Mouse (Mus musculus): ENCODE data around the gene Mybbp1a. TPM values are rescaled to one million over a fixed set of nuclear protein-coding genes. Genes with fewer than 3 reads are reported as not detected.

The Mybbp1a gene
- total and polyA plus RNA-seq, 3 experiments, result 344 to 3,394 (median 602) TPM

- peak; percentile 71 for DNase-seq (ENCODE audit: low read depth, low spot score)
- no peaks in the 10 kb centered on the region for H3K79me2 ChIP-seq (ENCODE audit: control insufficient read depth, insufficient read depth, low read length, poor library complexity)
- H3K4me3 ChIP-seq (ENCODE audit: control insufficient read depth in 1 of 2, insufficient read depth in 1 of 2, low read depth in 2 of 2, low read length in 2 of 2), result no peak overlapping the region
- H3K4me1 ChIP-seq (ENCODE audit: control insufficient read depth in 1 of 2, insufficient read depth in 2 of 2, low read length in 2 of 2), result peaks cover 11 to 46% of the 10 kb centered on the region in 2 experiments
- H3K27ac ChIP-seq (ENCODE audit: control insufficient read depth, low read depth, low read length), result no peak overlapping the region
- TF ChIP-seq TAL1 (IDR thresholded peaks at IDR 0.05; ENCODE audit: low read length), result no peak
- no peak for TF ChIP-seq HCFC1 (IDR thresholded peaks at IDR 0.05; ENCODE audit: low read depth, low read length)
- no peak for TF ChIP-seq GABPA (IDR thresholded peaks at IDR 0.05; ENCODE audit: low read depth, low read length)
- TF ChIP-seq NELFE (IDR thresholded peaks at IDR 0.05; ENCODE audit: low read depth, low read length), result no peak
- no peak for TF ChIP-seq ZKSCAN1 (IDR thresholded peaks at IDR 0.05; ENCODE audit: low read depth, low read length)
- no peak for TF ChIP-seq GATA1 (IDR thresholded peaks at IDR 0.05; ENCODE audit: low read depth, low read length)
- no peak for TF ChIP-seq MYC (IDR thresholded peaks at IDR 0.05; ENCODE audit: low read depth, low read length)
- TF ChIP-seq TBP (IDR thresholded peaks at IDR 0.05; ENCODE audit: low read depth, low read length), result no peak
- TF ChIP-seq USF1 (IDR thresholded peaks at IDR 0.05; ENCODE audit: low read depth, low read length), result no peak
- no peak for TF ChIP-seq CTCF (IDR thresholded peaks at IDR 0.05 in 2 of 3, conservative IDR thresholded peaks at IDR 0.05 in 1 of 3; ENCODE audit: control insufficient read depth in 1 of 3, insufficient read depth in 1 of 3, low read depth in 2 of 3, low read length in 3 of 3, poor library complexity in 1 of 3, severe bottlenecking in 1 of 3)
- H3K36me3 ChIP-seq (ENCODE audit: control insufficient read depth in 1 of 2, insufficient read depth in 2 of 2, low read length in 2 of 2), result peaks cover 0 to 21% of the 10 kb centered on the region in 2 experiments; a peak in 2 of 4 replicates
- no peaks in the 10 kb centered on the region for H3K9me3 ChIP-seq (replicated peaks; ENCODE audit: insufficient read depth, low read length)
- no peak overlapping the region; the same call in 1 of the 2 replicates for H3K9ac ChIP-seq (ENCODE audit: control insufficient read depth, low read depth, low read length, poor library complexity, severe bottlenecking)
- H3K27me3 ChIP-seq (ENCODE audit: control insufficient read depth in 1 of 2, insufficient read depth in 2 of 2, low read length in 2 of 2), result no peaks in the 10 kb centered on the region
Observed at GRCm38 (mm10) chr11:72469217-72469616, 28.1 kb downstream of the Mybbp1a start.

GRCm38 (mm10) chr11:72470004-72470403, 28.8 kb downstream of the Mybbp1a start:
- no peaks in the 10 kb centered on the region for H3K79me2 ChIP-seq (ENCODE audit: control insufficient read depth, insufficient read depth, low read length, poor library complexity)
- H3K36me3 ChIP-seq (ENCODE audit: control insufficient read depth in 1 of 2, insufficient read depth in 2 of 2, low read length in 2 of 2), result peaks cover 0 to 27% of the 10 kb centered on the region in 2 experiments; a peak in 2 of 4 replicates
- H3K4me3 ChIP-seq (ENCODE audit: control insufficient read depth in 1 of 2, insufficient read depth in 1 of 2, low read depth in 2 of 2, low read length in 2 of 2), result no peak overlapping the region
- TF ChIP-seq NRF1 (IDR thresholded peaks at IDR 0.05; ENCODE audit: insufficient read depth, low read depth, low read length, poor library complexity, severe bottlenecking) (no peak), MAFK (IDR thresholded peaks at IDR 0.05; ENCODE audit: borderline replicate concordance, low read depth, low read length) (no peak), UBTF (IDR thresholded peaks at IDR 0.05; ENCODE audit: borderline replicate concordance, insufficient read depth, low read depth, low read length) (no peak), USF2 (IDR thresholded peaks at IDR 0.05; ENCODE audit: borderline replicate concordance in 1 of 2, insufficient read depth in 1 of 2, low read depth in 1 of 2, low read length in 2 of 2) (no peak), CHD2 (IDR thresholded peaks at IDR 0.05; ENCODE audit: low read length) (no peak), KAT2A (conservative IDR thresholded peaks at IDR 0.05; ENCODE audit: low read depth, low read length) (no peak), EP300 (IDR thresholded peaks at IDR 0.05; ENCODE audit: low read depth in 1 of 2, low read length in 2 of 2) (no peak), MXI1 (IDR thresholded peaks at IDR 0.05; ENCODE audit: low read depth, low read length) (no peak), HCFC1 (IDR thresholded peaks at IDR 0.05; ENCODE audit: low read depth, low read length) (no peak), SIN3A (IDR thresholded peaks at IDR 0.05; ENCODE audit: low read length) (no peak), MYC (IDR thresholded peaks at IDR 0.05; ENCODE audit: low read depth, low read length) (no peak)
- no peak overlapping the region for H3K9ac ChIP-seq (ENCODE audit: control insufficient read depth, low read depth, low read length, poor library complexity, severe bottlenecking)
- no peak for DNase-seq (ENCODE audit: low read depth, low spot score)
- no peaks in the 10 kb centered on the region for H3K9me3 ChIP-seq (replicated peaks; ENCODE audit: insufficient read depth, low read length)
- no peaks in the 10 kb centered on the region for H3K27me3 ChIP-seq (ENCODE audit: control insufficient read depth in 1 of 2, insufficient read depth in 2 of 2, low read length in 2 of 2)
- H3K27ac ChIP-seq (ENCODE audit: control insufficient read depth, low read depth, low read length), result no peak overlapping the region
- peaks cover 16 to 54% of the 10 kb centered on the region in 2 experiments for H3K4me1 ChIP-seq (ENCODE audit: control insufficient read depth in 1 of 2, insufficient read depth in 2 of 2, low read length in 2 of 2)

Measured in MEL (cell line).